Mouse (Mus musculus) olfactory bulb, adult 2 months (tissue): ENCODE results near the gene Flt1.

Experiments
- CTCF ChIP-seq: fragments of 200-500 bp; IDR thresholded peaks from 2 replicates; pipeline ENCODE4 v1.5.1; 2012; ENCODE audit warnings: low read depth, mild to moderate bottlenecking, low read length, moderate library complexity; ENCODE audit not compliant: insufficient read depth
- POLR2A ChIP-seq: fragments of 200-500 bp; IDR thresholded peaks from 2 replicates; pipeline ENCODE4 v1.6.1; 2012; ENCODE audit warnings: mild to moderate bottlenecking, low read depth, low read length, moderate library complexity; ENCODE audit not compliant: insufficient read depth

DNA sequence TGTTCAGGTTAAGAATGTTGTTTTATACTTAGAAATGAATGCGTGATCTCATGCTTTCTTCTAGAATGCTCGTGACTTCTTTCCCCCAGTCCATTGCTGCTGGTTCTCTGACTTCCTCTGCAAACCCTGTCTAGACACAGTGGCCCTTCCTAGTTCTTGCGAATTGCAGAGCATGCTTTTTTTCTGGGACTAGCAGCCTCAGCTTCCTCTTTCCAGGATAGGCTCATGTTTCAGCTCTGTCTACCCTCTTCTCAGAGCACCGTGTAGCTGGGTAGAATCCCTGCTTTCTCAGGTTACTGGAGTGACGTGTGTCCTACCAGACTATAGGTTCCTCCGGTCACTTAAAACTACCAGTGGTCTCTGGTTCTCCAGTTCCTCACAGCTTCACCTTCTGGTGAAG, 183.5 kb downstream of the Flt1 start:
- TF ChIP-seq POLR2A: no peak
- TF ChIP-seq CTCF: no peak
